Mouse (Mus musculus) midbrain, embryonic 16.5 days (tissue): ENCODE measurements around the gene Olfr432. TPM values are rescaled to one million over a fixed set of nuclear protein-coding genes. Genes with fewer than 3 reads are reported as not detected.
"Not testable (repeated sequence)": the region's sequence is repeated elsewhere in the genome, so short reads cannot be mapped to it uniquely, and the experiment has no call there.

ENCODE experiments used
- ATAC-seq: fragments of 200-750 bp; cut with Nextera tagmentation; 2 replicates; pipeline ENCODE4 v1.8.0; 2017; ENCODE audit warnings: moderate TSS enrichment
- H3K27ac ChIP-seq: fragments of 300-500 bp; sonication (generic); 2 replicates; pipeline ENCODE4 v1.5.1; 2014; ENCODE audit warnings: mild to moderate bottlenecking, low read length, mixed read lengths
- H3K27me3 ChIP-seq: fragments of 300-500 bp; sonication (generic); 2 replicates; pipeline ENCODE4 v1.6.1; 2014; ENCODE audit warnings: low read depth, low read length, mixed read lengths; ENCODE audit not compliant: control insufficient read depth, insufficient read depth
- H3K36me3 ChIP-seq: fragments of 300-500 bp; sonication (generic); 2 replicates; pipeline ENCODE4 v1.6.1; 2014; ENCODE audit warnings: mild to moderate bottlenecking, low read length, moderate library complexity, mixed read lengths; ENCODE audit not compliant: control insufficient read depth, insufficient read depth
- H3K4me1 ChIP-seq: fragments of 300-500 bp; sonication (generic); 2 replicates; pipeline ENCODE4 v1.6.1; 2014; ENCODE audit warnings: mild to moderate bottlenecking, low read length, mixed read lengths; ENCODE audit not compliant: control insufficient read depth, insufficient read depth
- H3K4me2 ChIP-seq: fragments of 300-500 bp; sonication (generic); 2 replicates; pipeline ENCODE4 v1.6.1; 2014; ENCODE audit warnings: mild to moderate bottlenecking, low read length, mixed read lengths
- H3K4me3 ChIP-seq: fragments of 300-500 bp; sonication (generic); 2 replicates; pipeline ENCODE4 v1.5.1; 2014; ENCODE audit warnings: low read depth, mild to moderate bottlenecking, low read length, moderate library complexity, mixed read lengths
- H3K9ac ChIP-seq: fragments of 300-500 bp; sonication (generic); 2 replicates; pipeline ENCODE4 v1.6.1; 2014; ENCODE audit warnings: low read depth, low read length, mixed read lengths
- H3K9me3 ChIP-seq: fragments of 300-500 bp; sonication (generic); replicated peaks from 2 replicates; pipeline ENCODE4 v1.6.1; 2014; ENCODE audit warnings: mild to moderate bottlenecking, low read length, mixed read lengths; ENCODE audit not compliant: control insufficient read depth, poor library complexity, severe bottlenecking
- WGBS: fragments of 180-500 bp; shearing (Covaris S2); extraction: QIAGEN DNeasy Blood & Tissue Kit; methylation state at CpG from one replicate; pipeline ENCODE4 v1.1.7; 2014; 5-methylcytosine and 5-hydroxymethylcytosine counted together
- polyA plus RNA-seq: library from polyadenylated mRNA; unstranded; fragments of >200 nt; fragmentation: Nextera tagmentation; extraction: Ambion mirVana; gene quantifications from 2 replicates; pipeline ENCODE4 v1.2.1, GENCODE M21; 2015

Olfr432 gene
- polyA plus RNA-seq, 1 experiment from 2014 or later, result not detected

- no peak overlapping the region for H3K27ac ChIP-seq
- no peaks in the 10 kb centered on the region for H3K36me3 ChIP-seq
- H3K9ac ChIP-seq, result no peak overlapping the region
- H3K4me2 ChIP-seq, result no peak overlapping the region
- no peaks in the 10 kb centered on the region for H3K9me3 ChIP-seq
- ATAC-seq, result no peak
- no peaks in the 10 kb centered on the region for H3K4me1 ChIP-seq
- H3K4me3 ChIP-seq, result no peak overlapping the region
- no peaks in the 10 kb centered on the region for H3K27me3 ChIP-seq
- 75% methylated on average over 2 of the region's 2 CpGs for WGBS
These were observed 4.6 kb upstream of the Olfr432 start for GRCm38 (mm10) chr1:174044431-174044830.

- H3K4me1 ChIP-seq, ATAC-seq, H3K9ac ChIP-seq, H3K27ac ChIP-seq, H3K36me3 ChIP-seq, H3K4me3 ChIP-seq, H3K4me2 ChIP-seq, H3K9me3 ChIP-seq, H3K27me3 ChIP-seq: not testable (repeated sequence)
- WGBS, result 91% methylated on average over 6 of the region's 6 CpGs
These were observed 778 bp upstream of the Olfr432 start for GRCm38 (mm10) chr1:174048227-174048626.

- H3K36me3 ChIP-seq, H3K27me3 ChIP-seq, H3K9me3 ChIP-seq, H3K9ac ChIP-seq, ATAC-seq, H3K4me3 ChIP-seq, H3K27ac ChIP-seq, H3K4me1 ChIP-seq, H3K4me2 ChIP-seq: not testable (repeated sequence)
- 87% methylated on average over 4 of the region's 4 CpGs for WGBS
These were observed 352 bp downstream of the Olfr432 start for GRCm38 (mm10) chr1:174049357-174049756.

- H3K27ac ChIP-seq, result no peak overlapping the region
- no peak overlapping the region for H3K9ac ChIP-seq
- H3K4me3 ChIP-seq, result no peak overlapping the region
- H3K9me3 ChIP-seq, result no peaks in the 10 kb centered on the region
- WGBS, result 90% methylated on average over 4 of the region's 4 CpGs
- no peak overlapping the region for H3K4me2 ChIP-seq
- no peaks in the 10 kb centered on the region for H3K27me3 ChIP-seq
- ATAC-seq, result no peak
- H3K36me3 ChIP-seq, result no peaks in the 10 kb centered on the region
- H3K4me1 ChIP-seq, result no peaks in the 10 kb centered on the region
These were observed 1.5 kb downstream of the Olfr432 start for GRCm38 (mm10) chr1:174050532-174050931.

GRCm38 (mm10) chr1:174051515-174051914 is 2.5 kb downstream of the Olfr432 start:
- no peak overlapping the region for H3K4me2 ChIP-seq
- WGBS, result 90% methylated on average over 4 of the region's 4 CpGs
- H3K9ac ChIP-seq, result no peak overlapping the region
- ATAC-seq, result no peak
- no peaks in the 10 kb centered on the region for H3K4me1 ChIP-seq
- H3K27me3 ChIP-seq, result no peaks in the 10 kb centered on the region
- no peak overlapping the region for H3K27ac ChIP-seq
- no peaks in the 10 kb centered on the region for H3K9me3 ChIP-seq
- H3K4me3 ChIP-seq, result no peak overlapping the region
- no peaks in the 10 kb centered on the region for H3K36me3 ChIP-seq

GRCm38 (mm10) chr1:174051931-174052536 is 3.0 kb downstream of the Olfr432 start:
- Histone ChIP-seq H3K9ac (no peak overlapping the region), H3K9me3 (no peaks in the 10 kb centered on the region), H3K27ac (no peak overlapping the region), H3K4me2 (no peak overlapping the region), H3K4me1 (no peaks in the 10 kb centered on the region), H3K36me3 (no peaks in the 10 kb centered on the region), H3K27me3 (no peaks in the 10 kb centered on the region), H3K4me3 (no peak overlapping the region)
- WGBS, result 89% methylated on average over 5 of the region's 5 CpGs
- no peak for ATAC-seq

- Histone ChIP-seq H3K9ac (no peak overlapping the region), H3K9me3 (no peaks in the 10 kb centered on the region), H3K4me3 (no peak overlapping the region), H3K27ac (no peak overlapping the region), H3K4me2 (no peak overlapping the region), H3K36me3 (no peaks in the 10 kb centered on the region), H3K27me3 (no peaks in the 10 kb centered on the region), H3K4me1 (no peaks in the 10 kb centered on the region)
- WGBS, result 85% methylated on average over 3 of the region's 3 CpGs
- ATAC-seq, result no peak
These were observed 4.0 kb downstream of the Olfr432 start for GRCm38 (mm10) chr1:174052981-174053380.

- H3K27ac ChIP-seq, result no peak overlapping the region
- WGBS, result 76% methylated on average over 2 of the region's 2 CpGs
- ATAC-seq, result no peak
- no peaks in the 10 kb centered on the region for H3K4me1 ChIP-seq
- H3K9me3 ChIP-seq, result no peaks in the 10 kb centered on the region
- H3K4me3 ChIP-seq, result no peak overlapping the region
- no peak overlapping the region for H3K4me2 ChIP-seq
- no peaks in the 10 kb centered on the region for H3K27me3 ChIP-seq
- H3K36me3 ChIP-seq, result no peaks in the 10 kb centered on the region
- no peak overlapping the region for H3K9ac ChIP-seq
These were observed 6.2 kb downstream of the Olfr432 start for GRCm38 (mm10) chr1:174055248-174055647.

GRCm38 (mm10) chr1:174066305-174066704 is 17.3 kb downstream of the Olfr432 start, which contains the start of gene Olfr430:
Gene Olfr430 (plus strand): TSS chr1:174066605.
- Histone ChIP-seq H3K36me3 (no peaks in the 10 kb centered on the region), H3K9ac (no peak within 1 kb of the TSS), H3K9me3 (no peaks in the 10 kb centered on the region), H3K4me1 (no peaks in the 10 kb centered on the region), H3K27ac (no peak within 1 kb of the TSS), H3K27me3 (no peaks in the 10 kb centered on the region), H3K4me3 (no peak within 1 kb of the TSS), H3K4me2 (no peak within 1 kb of the TSS)
- no peak for ATAC-seq
- WGBS, result 90% methylated on average over 3 of the region's 3 CpGs
